Mouse (Mus musculus) hematopoietic stem cell, adult 5-6 weeks (primary cell): ENCODE measurements around the gene Daw1. TPM values are rescaled to one million over a fixed set of nuclear protein-coding genes. Genes with fewer than 3 reads are reported as not detected.
A peak's percentile ranks its signal among the peaks of the same experiment; 100 is the strongest.

Experiments
- ATAC-seq, 2 experiments: fragments of 125-278 bp in 1 of 2; replicated peaks in 1 of 2; 2 replicates each; pipeline ENCODE4 v1.8.0; 2016 to 2017; ENCODE audit warnings: inconsistent platforms in 2 of 2, mild to moderate bottlenecking in 2 of 2, moderate number of reproducible peaks in 2 of 2, low read depth in 1 of 2, moderate TSS enrichment in 1 of 2; ENCODE audit not compliant: low FRiP score in 2 of 2, poor library complexity in 2 of 2, severe bottlenecking in 2 of 2, insufficient read depth in 1 of 2, low TSS enrichment in 1 of 2
- total RNA-seq: library from RNA; stranded (forward); fragments of 172-1452, 232-1000 nt; gene quantifications from 2 replicates; pipeline ENCODE4 v1.2.3, GENCODE M21; 2017

Gene Daw1
- total RNA-seq, result not detected in 2 replicates

- peak; percentile 90 to 94 for ATAC-seq
Observed at GRCm38 (mm10) chr1:83159603-83160002, at the start of gene Daw1. Gene Daw1, plus strand, starts transcription at chr1:83159752.

- ATAC-seq, result no peak
Observed at GRCm38 (mm10) chr1:83110992-83111391, 48.6 kb upstream of the Daw1 start.

DNA sequence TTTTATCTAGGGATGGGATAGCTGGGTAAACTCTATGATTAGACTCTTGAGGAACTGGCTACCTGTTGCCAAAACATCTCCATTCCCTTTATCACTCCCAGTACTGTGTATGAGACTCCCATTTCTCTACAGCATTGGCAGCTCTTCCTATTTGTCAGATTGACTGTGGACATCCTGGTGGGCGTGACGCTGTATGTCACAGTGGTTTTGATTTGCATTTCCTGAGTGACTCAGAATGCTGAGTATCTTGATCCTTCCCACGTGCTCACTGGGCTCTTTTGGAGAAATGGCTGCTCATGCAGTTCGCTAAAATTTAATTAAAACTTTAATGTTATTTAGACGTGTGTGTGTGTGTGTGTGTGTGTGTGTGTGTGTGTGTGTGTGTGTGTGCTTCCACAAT is 47.8 kb upstream of the Daw1 start:
- no peak for ATAC-seq

DNA sequence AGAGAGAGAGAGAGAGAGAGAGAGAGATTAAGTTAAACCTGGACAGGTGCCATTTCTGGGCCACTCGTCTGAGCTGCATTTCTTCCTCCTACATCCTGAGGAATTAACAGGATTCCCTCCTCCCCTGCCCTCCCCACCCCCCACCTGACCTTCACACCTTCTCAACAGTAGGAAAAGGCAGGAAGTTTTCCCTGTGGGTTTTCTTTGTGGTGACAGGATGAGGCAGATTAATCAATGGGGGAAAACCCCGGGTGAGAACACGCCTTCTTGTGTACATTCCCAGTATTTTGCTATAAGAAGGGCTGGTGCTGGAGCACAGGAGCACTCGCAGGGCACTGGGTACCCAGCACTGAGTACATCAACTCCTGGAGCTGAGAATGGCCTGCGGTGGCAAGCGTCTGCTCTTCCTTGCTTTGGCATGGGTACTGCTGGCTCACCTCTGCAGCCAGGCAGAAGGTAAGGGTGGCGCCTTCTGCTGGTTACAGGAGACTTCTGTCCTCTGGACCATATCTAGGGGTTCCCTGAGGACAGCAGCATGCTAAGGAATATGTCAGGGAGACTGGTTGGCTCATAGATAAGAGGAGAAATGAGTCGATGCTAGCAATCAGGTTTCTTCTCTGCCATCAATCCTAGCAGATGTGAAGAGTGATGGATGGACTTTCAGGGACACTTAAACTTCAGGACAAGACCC is 43.0 kb upstream of the Daw1 start, which contains the start of gene Ccl20:
TSS of gene Ccl20 (plus strand) at position 320 of the 691 bp plus-strand sequence.
- no peak for ATAC-seq

DNA sequence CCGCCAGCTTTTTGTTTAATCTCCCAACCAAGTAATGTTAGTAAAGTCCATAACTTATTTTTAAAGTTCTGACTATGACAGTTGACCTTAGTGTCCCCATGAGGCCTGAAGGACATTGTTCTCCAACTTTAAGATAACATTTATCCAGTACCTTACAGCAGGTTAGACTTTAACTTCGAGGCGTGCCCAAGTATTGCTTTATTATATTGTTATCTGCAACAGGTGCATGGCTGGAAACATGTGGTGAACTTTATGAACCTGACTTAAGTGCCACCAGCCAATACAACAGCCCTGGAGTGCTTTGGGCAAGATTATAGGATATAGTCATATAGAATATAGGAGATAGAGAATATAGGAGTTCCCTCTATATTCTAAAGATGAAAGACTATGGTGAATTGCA is 42.3 kb upstream of the Daw1 start:
- no peak for ATAC-seq

DNA sequence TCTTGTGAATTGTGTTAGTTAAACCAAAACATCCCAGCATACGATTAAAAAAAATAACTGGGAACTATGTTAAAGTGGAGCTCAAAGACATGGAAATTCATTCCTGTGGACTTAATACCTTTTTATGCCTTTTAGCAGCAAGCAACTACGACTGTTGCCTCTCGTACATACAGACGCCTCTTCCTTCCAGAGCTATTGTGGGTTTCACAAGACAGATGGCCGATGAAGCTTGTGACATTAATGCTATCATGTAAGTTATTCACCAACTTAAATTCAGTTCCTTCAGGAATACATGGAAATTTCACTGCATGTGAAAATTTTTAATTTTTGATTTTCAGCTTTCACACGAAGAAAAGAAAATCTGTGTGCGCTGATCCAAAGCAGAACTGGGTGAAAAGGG is 41.9 kb upstream of the Daw1 start:
- ATAC-seq, result no peak

- no peak for ATAC-seq
Observed at GRCm38 (mm10) chr1:83119903-83120302, 39.6 kb upstream of the Daw1 start.

- ATAC-seq, result no peak
Observed at GRCm38 (mm10) chr1:83120312-83120711, 39.2 kb upstream of the Daw1 start.

DNA sequence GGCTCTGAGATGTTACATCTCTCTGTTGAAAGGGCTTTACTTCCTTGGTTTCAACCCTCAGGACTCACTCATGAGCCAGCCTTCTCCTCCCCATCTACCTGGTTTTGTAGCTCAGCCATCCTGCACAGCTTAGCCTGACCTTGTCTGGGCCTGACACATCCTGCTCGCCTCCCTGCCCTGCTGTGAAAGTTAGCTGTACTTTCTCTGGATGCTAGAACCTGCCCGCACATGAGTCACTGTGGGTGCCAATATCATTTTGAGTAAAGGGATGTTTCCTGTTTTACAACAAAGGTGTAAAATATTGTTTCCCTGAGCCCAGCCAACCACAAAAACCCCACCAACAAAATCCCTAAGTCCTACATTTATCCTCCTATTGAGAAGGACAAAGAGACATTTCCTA is 36.4 kb upstream of the Daw1 start:
- no peak for ATAC-seq

- no peak for ATAC-seq
Observed at GRCm38 (mm10) chr1:83135829-83136228, 23.7 kb upstream of the Daw1 start.

GRCm38 (mm10) chr1:83137847-83138246 is 21.7 kb upstream of the Daw1 start:
- no peak for ATAC-seq

- ATAC-seq, result no peak
Observed at GRCm38 (mm10) chr1:83138721-83139120, 20.8 kb upstream of the Daw1 start.

- no peak for ATAC-seq
Observed at GRCm38 (mm10) chr1:83141510-83141909, 18.0 kb upstream of the Daw1 start.

- ATAC-seq, result no peak
Observed at GRCm38 (mm10) chr1:83142055-83142454, 17.5 kb upstream of the Daw1 start.

GRCm38 (mm10) chr1:83146547-83146946 is 13.0 kb upstream of the Daw1 start:
- no peak for ATAC-seq

GRCm38 (mm10) chr1:83150227-83150626 is 9.3 kb upstream of the Daw1 start:
- no peak for ATAC-seq

GRCm38 (mm10) chr1:83152961-83153360 is 6.6 kb upstream of the Daw1 start:
- no peak for ATAC-seq

DNA sequence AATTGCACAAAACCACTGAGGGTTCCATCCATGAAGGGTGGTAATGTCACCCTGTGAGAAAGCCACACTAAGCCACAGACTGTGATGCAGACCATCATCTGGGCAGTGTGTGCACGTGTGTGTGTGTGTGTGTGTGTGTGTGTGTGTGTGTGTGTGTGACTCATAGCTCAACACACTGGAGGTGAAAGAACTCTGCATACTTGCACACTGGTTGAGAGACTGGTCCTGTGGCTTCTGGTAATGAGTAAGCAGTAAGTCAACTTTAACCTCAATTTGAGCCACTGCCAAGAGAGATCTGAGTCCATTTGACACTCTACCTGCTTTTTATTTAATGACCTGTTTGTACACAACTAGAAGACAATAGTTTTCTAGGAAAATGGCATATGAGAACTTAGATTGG is 2.7 kb upstream of the Daw1 start:
- no peak for ATAC-seq

- no peak for ATAC-seq
Observed at GRCm38 (mm10) chr1:83161658-83162057, 2.1 kb downstream of the Daw1 start.
